Mouse (Mus musculus): ENCODE data around the gene Slc43a2. TPM values are rescaled to one million over a fixed set of nuclear protein-coding genes. Genes with fewer than 3 reads are reported as not detected.

Gene Slc43a2
- total RNA-seq (2023), result 10 to 100 TPM; 54.3 to 67.9 TPM

GRCm38 (mm10) chr11:75531469-75532242, at the start of gene Slc43a2:
Gene Slc43a2, plus strand, starts transcription at chr11:75531694.

GRCm38 (mm10) chr11:75486601-75487285, 44.8 kb upstream of the Slc43a2 start, which contains the start of gene Prpf8:
Gene Prpf8, plus strand, starts transcription at chr11:75486816.

GRCm38 (mm10) chr11:75509741-75510626, 21.5 kb upstream of the Slc43a2 start, which contains the start of gene Rilp:
Gene Rilp, plus strand, starts transcription at chr11:75510094.

GRCm38 (mm10) chr11:75513336-75513735, 18.2 kb upstream of the Slc43a2 start, which contains the start of gene Scarf1:
Gene Scarf1, plus strand, starts transcription at chr11:75513540.

GRCm38 (mm10) chr11:75587493-75588284, 56.2 kb downstream of the Slc43a2 start, which contains the start of gene Pitpna:
Gene Pitpna, plus strand, starts transcription at chr11:75588097.

Other genes starting within 250 kb of the Slc43a2 start
- 100 to 1,000 TPM; 110 to 137 TPM for gene Rpa1, start 183.4 kb upstream of the Slc43a2 start, total RNA-seq (2023)
- 10 to 100 TPM; 14.3 to 15.5 TPM for gene Smyd4, start 183.3 kb upstream of the Slc43a2 start, total RNA-seq (2023)
- 1 to 10 TPM in 1 of 2 experiments, not detected in 1; 2.0 TPM for gene Serpinf1, start 109.0 kb upstream of the Slc43a2 start, total RNA-seq (2023)
- gene Serpinf2, start 92.1 kb upstream of the Slc43a2 start, total RNA-seq (2023), result under 1 TPM; 0.32 to 0.42 TPM
- gene Wdr81, start 77.0 kb upstream of the Slc43a2 start, total RNA-seq (2023), result 10 to 100 TPM; 47.1 to 49.0 TPM
- gene Tlcd2, start 70.0 kb upstream of the Slc43a2 start, total RNA-seq (2023), result 1 to 10 TPM; 1.4 to 2.5 TPM
- gene Prpf8, start 44.9 kb upstream of the Slc43a2 start, total RNA-seq (2023), result 100 to 1,000 TPM; 230 to 240 TPM
- under 1 TPM in 1 of 2 experiments, not detected in 1; 0.92 TPM for gene Rilp, start 21.6 kb upstream of the Slc43a2 start, total RNA-seq (2023)
- gene Scarf1, start 18.2 kb upstream of the Slc43a2 start, total RNA-seq (2023), result under 1 TPM in 1 of 2 experiments, not detected in 1; 0.20 TPM
- gene Pitpna, start 56.4 kb downstream of the Slc43a2 start, total RNA-seq (2023), result 100 to 1,000 TPM; 232 to 242 TPM
- 100 to 1,000 TPM; 128 to 132 TPM for gene Inpp5k, start 99.3 kb downstream of the Slc43a2 start, total RNA-seq (2023)
- gene Myo1c, start 118.8 kb downstream of the Slc43a2 start, total RNA-seq (2023), result 100 to 1,000 TPM; 459 to 494 TPM
- gene Crk, start 147.6 kb downstream of the Slc43a2 start, total RNA-seq (2023), result 10 to 100 TPM; 66.4 to 69.9 TPM
- gene Ywhae, start 201.2 kb downstream of the Slc43a2 start, total RNA-seq (2023), result 100 to 1,000 TPM; 224 to 250 TPM